Mouse (Mus musculus): Measurements from ENCODE around the gene Ttll11. TPM values are rescaled to one million over a fixed set of nuclear protein-coding genes. Genes with fewer than 3 reads are reported as not detected.

Gene Ttll11
- 1.9 and 3.0 TPM in 2 replicates for polyA plus RNA-seq (2014; fragmentation: Nextera tagmentation; extraction: Ambion mirVana)

DNA sequence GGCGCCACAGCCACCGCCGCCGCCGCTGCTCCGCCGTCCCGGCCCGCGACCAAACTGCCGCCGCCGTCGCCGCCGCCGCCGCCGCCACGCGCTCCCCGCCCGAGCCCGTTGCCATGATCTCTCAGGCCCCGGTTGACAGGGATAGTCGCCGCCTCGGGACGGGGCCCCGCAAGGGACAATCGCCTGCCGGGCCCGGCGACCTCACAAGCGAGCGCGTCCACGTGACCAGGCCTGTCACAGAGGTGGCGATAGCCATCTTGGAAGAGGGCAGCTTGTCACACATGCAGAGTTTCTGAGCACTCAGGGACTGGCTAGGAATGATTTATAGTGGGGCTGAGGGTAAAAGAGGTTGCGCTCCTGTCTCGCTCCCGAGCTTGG is at the start of gene Ttll11:
TSS of gene Ttll11 (minus strand) at position 270 of the 378 bp plus-strand sequence.
- DNase-seq (ENCODE audit: low spot score, missing footprints) (peak; percentile 97), ATAC-seq (ENCODE audit: low FRiP score) (peak; percentile 95)
- Histone ChIP-seq H3K4me3 (ENCODE audit: low read depth, low read length) (peak within 1 kb of the TSS; percentile 87), H3K27ac (ENCODE audit: low read depth, low read length) (peak within 1 kb of the TSS; percentile 36), H3K27me3 (ENCODE audit: control insufficient read depth, insufficient read depth, low read length) (no peaks in the 10 kb centered on the region), H3K9ac (ENCODE audit: low read length) (peak within 1 kb of the TSS; percentile 89), H3K4me1 (ENCODE audit: control insufficient read depth, insufficient read depth, low read length) (peaks cover 15% of the 10 kb centered on the region), H3K36me3 (ENCODE audit: control insufficient read depth, insufficient read depth, low read length) (no peaks in the 10 kb centered on the region), H3K9me3 (ENCODE audit: control insufficient read depth, low read length) (no peaks in the 10 kb centered on the region), H3K4me2 (peak within 1 kb of the TSS; percentile 97)
- WGBS, result under 1% methylated on average over 42 of the region's 42 CpGs

DNA sequence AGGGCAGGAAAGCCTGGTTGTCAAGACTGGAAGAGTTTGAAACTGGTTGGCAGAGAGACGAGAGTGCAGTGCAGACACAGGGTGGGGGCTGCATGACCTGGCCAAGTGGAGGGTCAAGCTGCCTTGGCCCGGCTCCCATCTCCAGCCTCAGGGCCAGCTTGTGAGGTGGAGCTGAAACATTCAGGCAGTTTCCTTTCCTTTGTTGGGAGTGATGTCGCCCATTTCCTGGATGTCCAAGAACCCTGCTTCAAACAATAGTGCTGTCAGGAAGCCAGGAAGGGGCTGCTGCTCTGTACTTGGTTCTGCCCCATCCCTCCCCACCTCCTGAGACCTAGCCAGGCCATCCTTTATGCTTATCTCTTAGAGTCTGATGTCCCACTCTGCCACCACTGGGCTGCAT is 43.6 kb upstream of the Ttll11 start:
- no peak overlapping the region for H3K9ac ChIP-seq (ENCODE audit: low read length)
- H3K27ac ChIP-seq (ENCODE audit: low read depth, low read length), result no peak overlapping the region
- H3K9me3 ChIP-seq (ENCODE audit: control insufficient read depth, low read length), result no peaks in the 10 kb centered on the region
- H3K4me3 ChIP-seq (ENCODE audit: low read depth, low read length), result no peak overlapping the region
- 75% methylated on average over 3 of the region's 3 CpGs for WGBS
- no peak for ATAC-seq (ENCODE audit: low FRiP score)
- no peak overlapping the region for H3K4me2 ChIP-seq
- no peaks in the 10 kb centered on the region for H3K27me3 ChIP-seq (ENCODE audit: control insufficient read depth, insufficient read depth, low read length)
- H3K36me3 ChIP-seq (ENCODE audit: control insufficient read depth, insufficient read depth, low read length), result no peaks in the 10 kb centered on the region
- H3K4me1 ChIP-seq (ENCODE audit: control insufficient read depth, insufficient read depth, low read length), result peaks cover 5% of the 10 kb centered on the region; the same call in 1 of the 2 replicates
- no peak for DNase-seq (ENCODE audit: low spot score, missing footprints)

DNA sequence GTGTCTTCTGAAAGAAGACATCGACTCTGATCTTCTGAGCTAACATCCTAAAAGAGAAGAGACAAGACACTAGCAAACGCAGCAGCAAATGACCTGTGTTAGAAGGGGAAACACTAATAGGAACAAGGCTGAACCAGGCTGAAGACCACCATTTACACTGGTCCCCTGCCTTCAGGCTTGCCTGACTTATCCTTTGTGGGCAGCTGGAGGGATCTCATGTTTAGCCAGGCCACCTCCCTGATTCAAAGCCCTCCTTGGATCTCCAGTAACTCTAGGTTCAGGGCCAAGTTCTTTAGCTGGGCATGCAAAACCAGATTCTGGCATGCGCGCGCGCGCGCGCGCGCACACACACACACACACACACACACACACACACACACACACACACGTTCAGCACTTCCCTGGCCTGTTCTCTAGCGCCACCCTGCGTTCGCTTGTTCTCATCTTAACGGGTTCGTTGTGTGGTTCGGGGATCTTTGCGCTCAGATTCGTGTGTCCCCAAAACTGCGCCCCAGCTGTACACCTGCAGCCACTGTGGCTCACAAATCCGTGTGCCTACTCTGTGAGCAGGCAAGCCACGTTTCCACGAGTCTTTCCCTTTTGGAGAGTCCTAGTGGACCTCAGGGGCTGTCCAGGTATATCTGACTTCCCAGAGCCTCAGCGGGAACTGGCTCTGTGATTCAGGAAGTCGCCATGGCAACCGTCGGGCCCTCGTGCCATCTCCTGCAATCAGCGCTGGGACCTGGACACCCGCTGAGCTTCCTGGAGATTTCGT is 41.9 kb upstream of the Ttll11 start:
- H3K27ac ChIP-seq (ENCODE audit: low read depth, low read length), result no peak overlapping the region
- H3K9me3 ChIP-seq (ENCODE audit: control insufficient read depth, low read length), result no peaks in the 10 kb centered on the region
- DNase-seq (ENCODE audit: low spot score, missing footprints) (peak; percentile 96), ATAC-seq (ENCODE audit: low FRiP score) (peak; percentile 71)
- peak overlapping the region; percentile 53 for H3K4me2 ChIP-seq
- no peak overlapping the region for H3K9ac ChIP-seq (ENCODE audit: low read length)
- no peaks in the 10 kb centered on the region for H3K36me3 ChIP-seq (ENCODE audit: control insufficient read depth, insufficient read depth, low read length)
- H3K4me3 ChIP-seq (ENCODE audit: low read depth, low read length), result peak overlapping the region; percentile 16; the same call in 1 of the 2 replicates
- H3K27me3 ChIP-seq (ENCODE audit: control insufficient read depth, insufficient read depth, low read length), result no peaks in the 10 kb centered on the region
- WGBS, result 14% methylated on average over 32 of the region's 32 CpGs
- H3K4me1 ChIP-seq (ENCODE audit: control insufficient read depth, insufficient read depth, low read length), result peaks cover 5% of the 10 kb centered on the region; the same call in 1 of the 2 replicates

DNA sequence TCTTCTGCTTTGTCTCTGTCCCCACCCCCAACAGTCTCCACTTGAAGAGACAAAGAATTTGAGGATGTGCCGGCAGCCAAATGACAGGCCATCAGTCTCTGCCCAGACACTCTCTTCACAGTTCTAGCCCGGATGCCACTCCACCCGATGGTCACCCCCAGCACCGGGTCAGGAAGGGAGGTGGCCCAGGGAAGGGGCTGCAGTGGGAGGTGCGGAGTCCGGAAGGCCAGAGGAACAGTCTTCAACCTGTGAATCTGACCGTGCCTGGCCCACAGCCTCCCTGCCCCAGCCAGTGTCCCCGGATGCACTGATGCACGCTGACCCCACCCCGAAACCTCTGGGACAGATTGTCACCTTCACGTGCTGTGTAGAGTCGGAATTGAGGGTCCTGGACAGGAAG is 33.3 kb upstream of the Ttll11 start:
- Histone ChIP-seq H3K4me3 (ENCODE audit: low read depth, low read length) (no peak overlapping the region), H3K9ac (ENCODE audit: low read length) (no peak overlapping the region), H3K27ac (ENCODE audit: low read depth, low read length) (no peak overlapping the region), H3K9me3 (ENCODE audit: control insufficient read depth, low read length) (no peaks in the 10 kb centered on the region), H3K4me1 (ENCODE audit: control insufficient read depth, insufficient read depth, low read length) (peaks cover 3% of the 10 kb centered on the region; the same call in 1 of the 2 replicates), H3K27me3 (ENCODE audit: control insufficient read depth, insufficient read depth, low read length) (peaks cover 15% of the 10 kb centered on the region), H3K4me2 (no peak overlapping the region), H3K36me3 (ENCODE audit: control insufficient read depth, insufficient read depth, low read length) (no peaks in the 10 kb centered on the region)
- 79% methylated on average over 12 of the region's 12 CpGs for WGBS
- ATAC-seq (ENCODE audit: low FRiP score) (0 out of 2 replicates have a peak, but pooled peaks have one; percentile 5), DNase-seq (ENCODE audit: low spot score, missing footprints) (no peak)

DNA sequence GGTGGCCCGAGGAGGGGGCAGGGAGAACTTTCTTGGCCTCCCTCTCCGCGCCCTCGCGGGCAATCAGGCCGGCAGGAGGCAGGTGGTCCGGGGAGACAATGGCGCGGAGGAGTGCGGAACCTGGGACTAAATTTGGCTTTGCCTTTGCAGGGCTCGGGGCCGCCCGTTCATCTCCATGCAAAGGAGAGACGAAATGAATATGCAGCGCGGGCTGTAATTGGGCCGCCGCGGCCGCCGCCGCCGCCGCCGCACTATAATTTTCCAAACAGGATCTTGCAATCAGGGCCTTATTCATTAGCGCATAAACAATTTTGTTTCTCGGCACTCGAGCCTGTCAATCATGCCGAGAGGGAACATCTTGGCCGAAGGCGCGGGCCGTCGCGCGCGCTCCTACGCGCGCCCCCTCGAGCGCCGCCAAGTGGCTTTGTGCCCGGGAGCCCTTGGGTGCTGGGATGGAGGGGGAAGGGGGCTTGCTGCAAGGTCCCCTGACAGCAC is 31.7 kb upstream of the Ttll11 start:
- H3K27me3 ChIP-seq (ENCODE audit: control insufficient read depth, insufficient read depth, low read length), result peaks cover 15% of the 10 kb centered on the region
- no peaks in the 10 kb centered on the region for H3K36me3 ChIP-seq (ENCODE audit: control insufficient read depth, insufficient read depth, low read length)
- H3K4me2 ChIP-seq, result peak overlapping the region; percentile 73
- H3K27ac ChIP-seq (ENCODE audit: low read depth, low read length), result no peak overlapping the region
- 0% methylated on average over 44 of the region's 44 CpGs for WGBS
- peaks cover 3% of the 10 kb centered on the region; the same call in 1 of the 2 replicates for H3K4me1 ChIP-seq (ENCODE audit: control insufficient read depth, insufficient read depth, low read length)
- DNase-seq (ENCODE audit: low spot score, missing footprints) (peak; percentile 93), ATAC-seq (ENCODE audit: low FRiP score) (peak; percentile 28; the same call in 1 of the 2 replicates)
- peak overlapping the region; percentile 46 for H3K4me3 ChIP-seq (ENCODE audit: low read depth, low read length)
- H3K9ac ChIP-seq (ENCODE audit: low read length), result peak overlapping the region; percentile 63
- H3K9me3 ChIP-seq (ENCODE audit: control insufficient read depth, low read length), result no peaks in the 10 kb centered on the region

DNA sequence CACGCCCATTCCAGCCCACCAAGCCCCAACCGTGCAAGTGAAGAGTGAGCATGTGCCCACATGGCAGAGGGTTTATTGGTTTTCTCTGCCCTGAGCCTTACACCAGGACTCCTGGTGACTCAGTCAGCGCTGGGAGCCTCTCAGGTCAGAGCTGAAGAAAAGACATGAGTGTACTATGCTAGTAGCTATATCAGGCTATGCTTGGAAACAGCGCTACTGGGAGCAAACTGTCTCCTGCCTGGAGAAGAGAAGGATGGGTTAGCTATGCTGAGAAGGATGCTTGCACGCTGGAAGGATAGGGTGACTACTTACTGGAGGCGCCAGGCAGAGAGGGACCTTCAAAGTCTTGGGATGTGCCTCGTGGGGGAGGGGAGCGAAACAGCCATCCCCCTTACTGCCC is 30.9 kb upstream of the Ttll11 start:
- no peaks in the 10 kb centered on the region for H3K36me3 ChIP-seq (ENCODE audit: control insufficient read depth, insufficient read depth, low read length)
- H3K9ac ChIP-seq (ENCODE audit: low read length), result no peak overlapping the region
- no peaks in the 10 kb centered on the region for H3K9me3 ChIP-seq (ENCODE audit: control insufficient read depth, low read length)
- no peak overlapping the region for H3K4me3 ChIP-seq (ENCODE audit: low read depth, low read length)
- H3K4me1 ChIP-seq (ENCODE audit: control insufficient read depth, insufficient read depth, low read length), result peaks cover 3% of the 10 kb centered on the region; the same call in 1 of the 2 replicates
- ATAC-seq (ENCODE audit: low FRiP score), result no peak
- H3K27me3 ChIP-seq (ENCODE audit: control insufficient read depth, insufficient read depth, low read length), result peaks cover 15% of the 10 kb centered on the region
- 39% methylated on average over 8 of the region's 8 CpGs for WGBS
- no peak overlapping the region for H3K4me2 ChIP-seq
- H3K27ac ChIP-seq (ENCODE audit: low read depth, low read length), result no peak overlapping the region
- no peak for DNase-seq (ENCODE audit: low spot score, missing footprints)

DNA sequence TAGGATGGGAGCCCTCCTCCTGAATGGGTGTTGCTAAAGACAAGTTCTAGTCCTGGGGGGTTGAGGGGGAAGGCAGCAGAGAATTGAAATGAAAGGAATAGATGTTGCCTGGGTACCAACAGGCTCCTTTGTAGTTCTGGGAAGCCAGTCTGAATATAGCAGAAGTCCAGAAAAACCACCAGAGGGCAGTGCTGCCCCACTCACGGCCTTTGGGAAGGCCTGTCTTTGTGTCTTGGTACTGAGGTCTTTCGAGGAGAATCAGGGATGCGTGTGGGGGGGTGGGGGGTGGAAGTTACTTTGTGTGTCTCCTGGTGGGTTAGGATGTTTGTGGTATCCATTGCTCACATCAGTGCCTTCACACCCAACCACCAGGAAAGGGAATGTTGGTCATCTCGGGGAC is 29.7 kb upstream of the Ttll11 start:
- Histone ChIP-seq H3K9me3 (ENCODE audit: control insufficient read depth, low read length) (no peaks in the 10 kb centered on the region), H3K27me3 (ENCODE audit: control insufficient read depth, insufficient read depth, low read length) (peaks cover 15% of the 10 kb centered on the region), H3K36me3 (ENCODE audit: control insufficient read depth, insufficient read depth, low read length) (no peaks in the 10 kb centered on the region), H3K9ac (ENCODE audit: low read length) (no peak overlapping the region), H3K4me3 (ENCODE audit: low read depth, low read length) (no peak overlapping the region), H3K4me1 (ENCODE audit: control insufficient read depth, insufficient read depth, low read length) (peaks cover 3% of the 10 kb centered on the region; the same call in 1 of the 2 replicates), H3K27ac (ENCODE audit: low read depth, low read length) (no peak overlapping the region), H3K4me2 (no peak overlapping the region)
- WGBS, result 19% methylated on average over 4 of the region's 4 CpGs
- peak; percentile 67 for ATAC-seq (ENCODE audit: low FRiP score)
- DNase-seq (ENCODE audit: low spot score, missing footprints), result peak; percentile 97

DNA sequence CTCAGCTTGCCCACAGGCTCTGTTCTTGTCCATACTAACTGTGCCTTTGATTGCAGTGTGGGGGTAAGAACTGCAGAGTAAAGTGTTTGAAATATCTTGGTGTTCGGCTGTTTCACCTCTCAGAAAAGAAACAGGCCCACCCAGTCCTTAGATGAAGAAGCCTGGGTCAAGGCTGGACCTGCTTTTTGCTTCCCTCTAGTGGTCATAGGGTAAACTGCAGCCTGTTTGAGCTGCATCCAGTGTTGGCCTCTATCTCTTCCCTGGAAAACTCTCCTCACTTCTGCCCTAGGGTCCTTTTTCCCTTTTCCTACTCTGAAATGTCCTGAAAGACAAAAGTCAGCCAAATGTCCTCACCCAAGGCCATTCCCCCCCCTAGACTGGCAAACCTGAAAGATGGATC is 28.4 kb upstream of the Ttll11 start:
- no peak overlapping the region for H3K4me3 ChIP-seq (ENCODE audit: low read depth, low read length)
- no peaks in the 10 kb centered on the region for H3K9me3 ChIP-seq (ENCODE audit: control insufficient read depth, low read length)
- no peaks in the 10 kb centered on the region for H3K36me3 ChIP-seq (ENCODE audit: control insufficient read depth, insufficient read depth, low read length)
- DNase-seq (ENCODE audit: low spot score, missing footprints), result peak; percentile 96
- WGBS, result 48% methylated on average over 1 of the region's 1 CpGs
- H3K27ac ChIP-seq (ENCODE audit: low read depth, low read length), result no peak overlapping the region
- H3K4me2 ChIP-seq, result no peak overlapping the region
- no peak for ATAC-seq (ENCODE audit: low FRiP score)
- no peak overlapping the region for H3K9ac ChIP-seq (ENCODE audit: low read length)
- peaks cover 3% of the 10 kb centered on the region; the same call in 1 of the 2 replicates for H3K4me1 ChIP-seq (ENCODE audit: control insufficient read depth, insufficient read depth, low read length)
- peaks cover 15% of the 10 kb centered on the region for H3K27me3 ChIP-seq (ENCODE audit: control insufficient read depth, insufficient read depth, low read length)

DNA sequence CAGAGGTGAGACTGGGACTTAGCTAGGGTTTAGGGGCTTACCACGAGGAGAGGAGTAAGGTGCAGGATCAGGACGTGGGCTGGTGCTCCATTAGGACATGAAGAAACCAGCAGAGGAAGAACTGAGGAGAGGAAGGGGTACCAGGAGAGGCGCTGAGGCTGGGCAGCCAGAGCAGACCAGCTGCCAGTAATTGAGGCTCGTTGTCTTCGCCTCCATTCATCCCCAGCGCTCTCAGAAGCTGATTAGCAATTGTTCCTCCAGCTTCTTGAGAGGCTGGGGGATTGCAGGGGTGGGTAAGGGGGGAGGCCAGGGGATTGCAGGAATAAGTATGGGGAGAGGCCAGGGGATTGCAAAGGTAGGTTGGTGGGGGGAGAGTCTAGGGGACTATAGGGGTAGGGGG is 22.5 kb upstream of the Ttll11 start:
- H3K9ac ChIP-seq (ENCODE audit: low read length), result no peak overlapping the region
- H3K27me3 ChIP-seq (ENCODE audit: control insufficient read depth, insufficient read depth, low read length), result no peaks in the 10 kb centered on the region
- H3K4me2 ChIP-seq, result no peak overlapping the region
- no peaks in the 10 kb centered on the region for H3K4me1 ChIP-seq (ENCODE audit: control insufficient read depth, insufficient read depth, low read length)
- ATAC-seq (ENCODE audit: low FRiP score) (no peak), DNase-seq (ENCODE audit: low spot score, missing footprints) (no peak)
- no peak overlapping the region for H3K27ac ChIP-seq (ENCODE audit: low read depth, low read length)
- H3K4me3 ChIP-seq (ENCODE audit: low read depth, low read length), result no peak overlapping the region
- WGBS, result 39% methylated on average over 6 of the region's 6 CpGs
- H3K9me3 ChIP-seq (ENCODE audit: control insufficient read depth, low read length), result no peaks in the 10 kb centered on the region
- no peaks in the 10 kb centered on the region for H3K36me3 ChIP-seq (ENCODE audit: control insufficient read depth, insufficient read depth, low read length)
